Mouse (Mus musculus) layer of hippocampus, postnatal 10 days (tissue): Measurements from ENCODE around the gene Smtnl1. TPM values are rescaled to one million over a fixed set of nuclear protein-coding genes. Genes with fewer than 3 reads are reported as not detected.
A peak's percentile ranks its signal among the peaks of the same experiment; 100 is the strongest.
"Not testable (repeated sequence)": the region's sequence is repeated elsewhere in the genome, so short reads cannot be mapped to it uniquely, and the experiment has no call there.

Source experiments
- DNase-seq, 2 experiments: peaks; one replicate each; pipeline ENCODE4 v3.0.0; 2021; ENCODE audit warnings: low spot score in 2 of 2
- total RNA-seq, 2 experiments: library from RNA; stranded (reverse); gene quantifications; 2 replicates each; pipeline ENCODE4 v1.2.3; 2021

Smtnl1 gene
- total RNA-seq, 2 experiments from 2014 or later = not detected

DNA sequence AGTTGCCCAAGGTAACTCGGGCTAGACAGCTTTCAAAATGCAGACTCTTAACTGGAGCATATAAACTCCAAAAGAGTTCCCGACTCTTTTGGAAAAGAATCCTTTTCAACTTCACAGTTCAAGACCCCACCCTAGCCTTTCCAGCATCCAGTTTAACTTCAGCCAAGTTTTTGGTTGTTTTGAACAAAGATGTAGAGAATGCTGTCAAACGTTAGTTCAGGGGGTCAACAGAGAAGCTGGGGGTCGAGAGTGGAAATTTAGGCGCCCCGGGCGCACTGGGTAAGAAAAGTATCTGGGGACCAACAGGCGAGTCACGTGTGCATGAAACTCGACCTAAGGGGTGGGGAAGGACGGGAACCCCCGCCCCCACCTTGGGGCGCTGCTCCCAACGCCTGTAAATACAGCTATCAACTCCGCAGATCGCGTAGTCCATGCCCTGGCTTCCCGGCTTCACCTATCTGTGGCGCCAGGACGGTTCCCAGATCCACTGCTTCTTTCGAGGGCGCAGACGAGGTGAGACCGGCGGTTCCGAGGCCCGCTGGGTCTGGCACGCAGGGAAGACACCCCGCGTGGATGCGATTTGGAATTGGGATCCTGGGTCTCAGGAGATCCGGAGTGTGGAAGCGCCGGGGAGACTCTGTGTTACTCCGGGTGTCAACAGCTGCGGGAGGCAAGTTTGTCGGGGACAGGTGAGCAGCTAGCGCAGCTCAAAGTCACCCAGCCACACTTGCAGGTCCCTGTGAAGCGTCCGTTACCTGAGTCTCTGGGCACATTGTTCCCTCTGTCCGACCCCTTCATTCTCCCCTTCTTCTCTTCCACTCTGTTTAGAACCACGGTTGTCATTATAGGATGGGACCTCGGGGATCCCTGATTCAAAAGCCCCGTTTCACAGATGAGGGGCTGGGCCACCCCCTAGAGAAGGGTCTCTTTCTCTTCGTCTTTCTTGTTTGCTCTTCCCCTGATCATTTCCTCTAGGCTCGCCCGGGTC, 16.8 kb upstream of the Smtnl1 start:
- DNase-seq = no peak

DNA sequence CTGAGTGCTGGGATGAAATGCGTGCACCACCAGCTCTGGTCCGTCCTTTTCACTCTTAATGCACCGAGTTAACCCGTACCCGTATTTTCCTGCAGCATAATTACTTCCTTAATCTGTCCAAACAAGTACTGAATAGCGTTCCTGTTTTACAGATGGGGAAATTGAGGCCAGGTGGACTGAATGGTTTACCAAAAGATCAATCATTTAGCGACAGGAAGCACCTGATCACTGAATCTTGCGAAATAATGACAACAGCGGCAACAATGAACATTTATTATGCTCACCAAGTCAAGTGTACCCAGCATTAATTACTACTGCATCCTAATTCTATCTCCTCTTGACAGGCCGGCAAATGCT, 16.1 kb upstream of the Smtnl1 start, which contains the start of gene Slc43a1:
TSS of gene Slc43a1 (plus strand) at position 258 of the 357 bp plus-strand sequence.
- no peak for DNase-seq

DNA sequence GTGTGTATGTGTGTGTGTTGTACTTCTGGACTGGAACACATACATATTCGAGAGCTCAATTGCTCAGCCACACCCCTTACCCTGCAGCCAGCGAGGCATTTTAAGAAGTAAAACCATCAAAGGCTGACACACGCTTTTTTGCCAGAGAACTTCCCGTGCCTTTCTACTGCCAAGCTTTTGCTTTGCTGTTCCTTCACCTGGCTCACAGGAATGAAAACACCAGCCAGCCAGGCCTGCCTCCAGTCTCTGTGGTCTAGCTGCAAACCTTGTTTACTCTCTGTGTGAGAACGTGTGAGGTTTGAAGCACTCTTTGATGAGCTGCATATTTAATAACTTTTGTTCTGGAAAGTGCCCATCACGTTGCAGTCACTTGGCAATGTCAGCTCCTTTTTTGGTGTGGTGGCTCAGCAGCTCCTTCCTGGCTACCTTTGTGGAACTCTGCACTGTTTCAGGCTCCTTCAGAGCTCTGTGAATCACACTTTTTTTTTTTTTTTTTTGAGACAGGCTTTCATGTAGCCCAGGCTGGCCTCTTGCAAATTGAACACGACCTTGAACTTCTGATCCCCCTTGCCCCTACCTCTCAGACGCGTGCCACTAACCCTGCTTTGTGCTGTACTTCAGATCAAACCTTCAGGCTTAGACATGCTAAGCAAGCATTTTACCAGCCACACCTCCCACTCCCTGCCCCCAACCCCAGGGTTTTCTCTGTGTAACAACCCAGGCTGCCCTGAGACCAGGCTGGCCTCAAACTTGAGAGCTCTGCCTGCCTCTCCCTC, 15.6 kb upstream of the Smtnl1 start:
- DNase-seq = no peak

DNA sequence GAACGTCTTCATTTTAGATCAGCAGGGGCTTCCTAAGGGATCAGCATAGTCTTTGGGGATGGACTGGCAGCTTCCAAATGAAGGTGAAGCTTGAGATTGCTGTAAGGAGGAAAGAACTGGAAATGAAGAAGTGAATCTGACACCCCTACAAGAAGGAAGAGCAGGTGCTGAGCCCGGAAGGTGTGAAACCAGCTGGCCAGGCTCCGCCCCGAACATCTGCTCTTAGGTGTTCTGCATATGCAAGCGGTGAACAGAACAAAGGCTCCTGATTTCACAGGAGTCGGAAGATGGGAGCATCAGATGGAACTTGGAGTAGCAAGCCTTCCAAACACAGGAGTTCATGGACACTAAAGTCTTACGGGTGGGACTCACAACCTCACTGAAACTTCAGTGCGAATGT, 14.7 kb upstream of the Smtnl1 start:
- no peak for DNase-seq

DNA sequence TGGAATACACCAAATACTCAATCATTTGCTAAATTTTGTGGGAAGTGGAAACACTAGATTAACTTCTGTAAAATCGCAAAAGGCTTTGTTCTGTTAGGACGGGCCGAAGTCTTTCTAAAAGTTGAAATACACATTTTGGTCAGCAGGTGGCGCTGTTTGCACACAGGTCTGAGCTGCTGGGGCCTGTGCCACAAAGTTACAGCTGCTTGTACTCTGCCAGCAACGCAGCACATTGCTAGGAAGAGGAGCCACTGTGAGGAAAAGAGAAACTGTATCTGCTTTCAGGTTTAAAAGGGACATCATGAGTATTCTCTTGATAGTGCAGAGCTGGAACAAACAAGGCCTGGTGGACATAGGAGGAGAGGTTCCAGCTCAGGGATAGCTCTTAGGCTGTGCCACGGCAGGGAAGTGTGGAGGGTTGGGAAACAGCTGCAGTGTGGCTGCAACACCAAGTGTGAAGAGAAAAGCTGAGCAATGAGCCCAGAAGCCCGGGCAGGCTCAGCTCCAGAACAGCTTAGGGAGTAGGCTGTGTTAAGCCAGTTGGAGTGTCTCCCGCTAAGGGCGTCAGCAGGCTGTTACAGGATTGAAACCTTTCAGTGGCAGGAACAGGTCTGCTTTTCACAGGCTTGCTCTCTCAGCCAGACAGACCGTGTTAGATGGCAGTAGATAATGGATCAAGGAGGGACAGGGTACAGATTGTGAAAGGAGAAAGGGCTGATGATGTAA, 9.4 kb upstream of the Smtnl1 start:
- DNase-seq = peak; percentile 92

DNA sequence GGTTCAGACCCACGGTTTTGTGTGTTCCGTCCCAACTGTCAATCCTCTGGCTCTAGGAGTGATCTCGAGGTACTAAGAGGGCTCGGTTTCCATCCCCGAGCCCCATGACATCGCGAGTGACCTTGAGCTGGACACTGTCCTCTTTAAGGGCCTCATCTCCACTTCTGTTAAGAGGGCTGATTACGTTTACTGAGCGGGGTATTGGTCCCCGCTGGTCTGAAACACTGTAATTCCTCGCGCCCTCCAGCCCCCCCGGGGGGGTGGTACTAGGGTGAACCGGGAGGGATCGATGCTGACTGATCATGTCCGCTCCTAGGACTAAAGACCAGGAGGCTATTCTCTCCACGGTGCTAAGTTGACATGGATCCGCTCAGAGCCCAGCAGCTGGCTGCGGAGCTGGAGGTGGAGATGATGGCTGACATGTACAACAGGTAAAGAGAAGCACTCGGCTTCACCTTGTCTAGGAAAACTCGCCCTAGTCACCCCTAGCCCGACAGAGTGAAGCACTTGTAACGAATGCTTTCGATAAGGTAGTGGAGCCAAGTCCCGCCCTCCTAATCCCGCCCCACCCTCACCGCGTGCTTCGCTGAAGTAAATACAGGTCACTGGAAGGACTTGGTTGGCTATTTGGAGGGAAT, 5.0 kb upstream of the Smtnl1 start:
- DNase-seq = peak in 1 of 2 experiments; percentile 25

DNA sequence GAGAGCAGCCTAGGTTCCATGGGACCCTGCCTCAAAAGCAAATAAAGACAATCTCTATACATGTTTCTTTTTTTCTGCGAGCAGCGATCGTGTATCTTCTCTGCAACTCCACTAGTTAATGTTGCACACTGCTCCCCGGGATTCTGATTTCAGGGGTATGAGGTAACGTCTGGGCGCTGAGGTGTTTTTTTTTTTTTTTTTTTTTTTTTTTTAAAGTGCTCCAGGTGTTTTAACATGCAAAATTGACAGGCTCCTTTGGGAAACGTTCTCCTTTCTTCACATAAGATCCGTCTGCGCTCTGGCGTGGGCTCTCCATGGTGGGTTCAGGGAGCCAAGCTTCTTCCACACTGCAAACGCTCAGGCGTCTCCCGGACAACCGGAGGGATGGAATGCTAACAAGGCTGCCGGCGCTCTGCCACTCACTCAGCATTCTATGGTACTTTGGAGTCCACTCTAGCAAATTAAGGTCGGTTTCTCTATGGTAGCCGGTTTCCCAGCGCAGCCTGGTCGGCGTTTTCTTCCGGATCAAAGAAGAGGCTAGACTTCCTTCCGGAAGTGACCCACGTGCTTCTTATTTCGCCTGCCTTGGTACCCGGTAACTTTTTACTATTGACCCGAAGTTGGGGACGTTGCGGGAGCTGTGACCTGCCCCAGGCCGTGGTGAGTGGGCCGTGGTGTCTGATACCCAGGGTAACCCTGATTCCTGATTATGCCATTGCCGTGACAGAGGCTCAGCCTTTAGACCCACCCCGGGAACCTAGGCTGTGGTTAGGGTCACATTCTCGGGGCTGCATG, 4.2 kb upstream of the Smtnl1 start, which contains the start of gene Timm10:
TSS of gene Timm10 (plus strand) at position 510 of the 795 bp plus-strand sequence.
- DNase-seq = peak; percentile 84 to 88

DNA sequence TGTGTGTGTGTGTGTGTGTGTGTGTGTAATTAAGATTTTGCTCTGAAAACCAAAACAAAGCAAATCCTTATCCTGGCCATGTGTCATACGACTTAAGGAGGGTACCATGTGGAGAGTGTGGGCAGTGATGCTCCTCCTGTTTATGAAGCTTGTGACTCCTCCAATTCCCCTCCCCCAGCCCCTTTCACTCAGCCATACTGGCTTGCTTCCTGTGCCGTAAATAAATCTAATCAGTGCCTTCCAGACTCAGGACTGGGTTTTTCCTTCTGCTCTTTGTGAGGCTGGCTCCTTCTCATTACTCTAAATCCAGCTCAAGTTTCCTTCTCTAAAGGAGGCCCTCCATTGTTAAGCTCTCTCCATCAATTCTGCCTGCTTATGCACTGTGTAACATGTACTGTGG, 785 bp upstream of the Smtnl1 start:
- no peak for DNase-seq

DNA sequence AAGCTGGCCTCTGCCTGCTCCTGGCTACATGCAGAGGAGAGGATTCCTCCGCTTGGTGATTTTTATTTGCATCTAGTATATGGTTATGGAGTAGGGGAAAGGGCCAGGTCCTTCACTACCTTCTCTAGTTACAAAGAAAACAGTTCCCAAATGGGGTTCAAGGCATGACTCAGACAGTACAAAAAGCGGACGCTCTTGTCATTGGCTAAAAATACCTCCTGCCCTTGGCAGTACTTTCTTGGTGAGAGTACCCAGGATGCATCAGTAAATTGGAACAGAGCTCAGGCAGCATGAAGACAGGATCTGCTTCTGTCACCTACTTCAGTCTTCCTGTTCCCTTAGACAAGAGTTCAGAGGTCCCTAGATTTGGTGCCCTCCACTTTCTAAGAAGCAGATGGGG, 2.6 kb downstream of the Smtnl1 start:
- no peak for DNase-seq

DNA sequence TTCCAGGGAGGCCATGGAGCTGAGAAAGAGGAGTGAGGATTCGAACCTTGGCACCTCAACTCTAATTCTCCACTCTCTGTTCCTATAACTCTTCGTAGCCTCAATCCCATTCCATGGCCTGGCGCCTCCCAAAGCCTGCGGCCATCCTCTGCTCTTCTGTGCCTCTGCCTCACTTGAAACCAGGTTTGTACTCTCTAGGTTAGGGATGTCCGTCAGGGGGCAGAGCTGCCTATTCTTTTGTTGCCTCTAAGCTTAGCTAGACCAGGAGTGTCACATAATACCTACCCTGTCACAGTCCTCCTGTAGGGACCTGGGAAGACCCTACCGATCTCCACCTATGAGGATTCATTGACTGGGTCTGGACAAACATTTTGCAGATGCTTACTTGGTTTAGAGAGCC, 9.8 kb downstream of the Smtnl1 start:
- DNase-seq = no peak

DNA sequence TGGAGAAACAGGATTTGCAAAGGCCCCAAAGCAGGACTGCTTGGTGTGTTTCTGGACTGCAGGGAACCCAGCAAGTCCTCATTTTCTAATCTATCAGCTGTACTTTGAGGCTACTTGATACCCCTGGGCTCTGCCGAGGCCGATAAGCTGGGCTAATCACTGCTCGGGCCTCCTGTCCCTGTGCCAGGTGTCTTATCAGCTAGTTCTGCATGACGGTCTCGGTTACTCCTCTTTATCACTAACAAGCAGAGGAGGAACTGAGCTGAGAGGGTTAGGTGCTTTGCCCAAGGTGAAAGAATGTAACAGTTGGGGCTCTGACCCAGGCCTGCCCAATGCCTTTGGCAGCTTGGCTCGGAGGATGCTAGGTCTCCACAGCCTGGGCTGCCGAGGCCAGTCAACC, 10.6 kb downstream of the Smtnl1 start:
- DNase-seq = no peak

DNA sequence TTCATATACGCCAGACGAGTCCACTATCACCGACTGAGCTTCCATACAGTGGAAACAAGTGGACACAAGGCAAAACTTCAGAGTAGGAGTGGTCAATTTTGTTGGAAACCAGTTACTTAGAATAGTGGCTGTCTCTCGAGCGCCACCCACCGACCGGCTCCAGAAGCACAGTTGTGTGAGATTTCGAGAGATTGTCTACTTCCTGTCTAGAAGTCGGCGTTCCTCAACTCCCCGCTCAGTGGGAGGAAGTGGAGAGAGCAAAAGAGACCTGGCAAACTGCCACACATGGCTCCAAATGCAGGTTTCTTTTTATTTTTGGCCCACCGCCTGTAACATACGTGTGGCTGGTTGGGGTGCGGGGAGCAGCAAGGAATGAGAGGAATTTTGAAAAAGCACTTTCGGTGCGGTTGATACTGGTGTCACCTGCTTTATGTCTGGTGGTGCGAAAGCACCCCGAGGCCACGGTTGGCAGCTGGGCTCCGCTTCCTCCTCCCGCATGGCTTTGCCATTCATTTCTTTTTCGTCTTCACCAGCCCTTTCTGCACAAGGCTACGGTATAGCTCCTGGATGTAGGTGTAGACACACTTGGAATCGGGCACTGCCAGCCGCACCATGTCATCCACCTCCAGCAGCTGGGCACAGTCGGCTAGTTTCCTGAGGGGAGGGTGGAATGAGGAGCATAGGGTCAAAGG, 11.4 kb downstream of the Smtnl1 start:
- peak; percentile 88 for DNase-seq

DNA sequence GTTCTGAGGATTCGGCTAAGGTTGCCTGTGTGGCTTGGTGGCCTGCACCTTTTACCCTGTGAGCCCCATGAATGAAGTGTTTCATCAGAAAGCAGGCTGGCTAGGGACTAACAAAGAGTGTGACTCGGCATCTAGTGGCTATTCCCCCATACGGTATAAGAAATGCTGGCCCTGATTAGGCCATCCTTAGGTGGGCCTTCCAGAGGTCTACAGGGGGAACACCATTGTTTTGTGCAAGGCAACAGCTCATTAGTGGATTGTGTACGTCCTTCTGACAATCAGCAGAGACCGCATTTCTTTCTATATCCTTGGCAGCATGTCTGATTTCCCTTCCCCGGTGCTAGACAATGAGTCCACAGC, 11.9 kb downstream of the Smtnl1 start:
- DNase-seq = no peak

DNA sequence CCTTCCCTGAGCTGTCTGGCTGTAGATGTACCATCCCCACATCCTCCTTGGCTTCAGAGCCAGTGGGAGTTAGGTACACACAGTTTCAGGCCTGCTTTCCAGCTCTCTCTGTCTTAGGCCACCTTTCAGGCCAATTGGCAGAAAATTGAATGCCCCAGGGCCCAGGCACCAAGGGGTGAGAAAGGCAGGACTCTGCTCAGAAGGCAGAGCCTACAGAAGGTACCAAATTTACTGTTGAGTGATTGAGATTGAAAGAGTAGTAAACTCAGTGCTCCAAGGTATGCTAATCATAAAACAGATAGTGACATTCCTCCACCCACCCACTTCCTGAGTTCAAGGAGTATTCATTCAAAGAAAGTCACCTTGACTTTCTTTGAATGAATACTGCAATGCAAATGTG, 13.1 kb downstream of the Smtnl1 start:
- DNase-seq = no peak

DNA sequence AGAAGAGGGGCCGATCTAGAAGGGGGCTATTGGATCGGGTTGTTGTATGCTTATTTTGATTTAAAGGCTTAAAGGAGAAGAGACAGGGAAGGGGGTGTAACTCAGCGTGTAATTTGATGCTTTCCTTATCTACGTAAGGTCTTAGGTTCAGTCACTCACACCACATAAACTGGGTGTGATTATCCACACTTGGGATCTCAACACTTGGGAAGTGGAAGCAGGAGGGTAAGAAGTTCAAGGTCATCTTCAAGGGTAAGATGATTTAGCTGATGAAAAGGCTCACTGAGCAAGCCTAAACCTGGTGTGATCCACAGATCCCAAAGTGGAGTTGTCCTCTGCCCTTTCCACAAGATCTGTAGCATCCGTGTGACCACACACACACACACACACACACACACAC, 15.9 kb downstream of the Smtnl1 start:
- DNase-seq = no peak

DNA sequence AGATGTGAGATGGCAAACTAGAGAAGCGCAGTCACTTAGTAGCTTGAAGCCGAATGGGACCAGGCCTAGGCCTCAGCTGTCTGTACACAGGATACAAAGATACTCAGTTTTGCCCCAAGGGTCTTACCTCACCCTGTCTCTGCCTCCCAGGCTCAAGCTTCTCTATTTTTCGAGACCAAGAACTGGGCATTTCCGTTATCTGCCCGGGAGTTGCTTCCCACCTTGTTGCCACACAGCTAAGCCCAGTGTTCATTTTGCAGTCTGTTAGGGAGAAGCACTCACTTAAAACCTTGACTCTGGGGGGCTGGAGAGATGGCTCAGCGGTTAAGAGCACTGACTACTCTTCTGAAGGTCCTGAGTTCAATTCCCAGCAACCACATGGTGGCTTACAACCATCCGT, 18.5 kb downstream of the Smtnl1 start:
- no peak for DNase-seq

DNA sequence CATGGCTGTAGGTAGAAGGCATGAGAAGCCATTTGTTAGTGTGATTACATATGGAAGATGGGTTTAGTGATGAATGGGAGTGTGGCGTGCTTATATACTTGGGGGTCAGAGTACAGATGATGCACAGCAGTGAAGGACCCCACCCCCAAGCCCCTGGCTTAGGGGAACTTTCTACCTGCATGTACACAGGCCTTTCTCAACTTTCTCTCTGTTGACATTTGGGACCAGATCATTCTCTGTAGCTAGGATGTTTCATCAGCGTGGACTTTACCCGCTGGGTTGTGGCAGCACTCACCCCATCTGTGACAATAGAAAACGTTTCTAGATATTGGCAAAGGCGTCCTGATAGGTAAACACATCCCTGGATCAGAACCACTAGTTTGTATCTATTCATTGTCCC, 21.2 kb downstream of the Smtnl1 start:
- not testable (repeated sequence) for DNase-seq

DNA sequence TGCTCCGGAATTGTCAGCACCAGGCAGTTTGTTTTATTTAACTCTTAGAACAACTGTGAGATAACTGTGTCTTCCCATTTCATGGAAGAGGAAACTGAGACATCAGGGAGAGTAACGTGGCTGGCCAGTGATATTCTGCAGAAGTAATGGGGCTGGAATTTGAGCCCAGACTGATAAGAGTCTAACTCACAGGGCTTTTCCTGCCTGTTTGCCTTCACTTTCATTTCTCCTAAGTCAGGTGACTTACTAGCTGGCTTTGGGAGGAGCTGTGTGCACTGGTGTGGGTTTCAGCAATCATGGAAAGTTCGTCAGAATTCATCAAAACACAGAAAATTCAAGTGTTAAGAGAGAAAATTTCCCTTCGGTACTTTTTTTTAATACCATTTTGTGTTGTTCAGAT, 22.1 kb downstream of the Smtnl1 start:
- no peak for DNase-seq

DNA sequence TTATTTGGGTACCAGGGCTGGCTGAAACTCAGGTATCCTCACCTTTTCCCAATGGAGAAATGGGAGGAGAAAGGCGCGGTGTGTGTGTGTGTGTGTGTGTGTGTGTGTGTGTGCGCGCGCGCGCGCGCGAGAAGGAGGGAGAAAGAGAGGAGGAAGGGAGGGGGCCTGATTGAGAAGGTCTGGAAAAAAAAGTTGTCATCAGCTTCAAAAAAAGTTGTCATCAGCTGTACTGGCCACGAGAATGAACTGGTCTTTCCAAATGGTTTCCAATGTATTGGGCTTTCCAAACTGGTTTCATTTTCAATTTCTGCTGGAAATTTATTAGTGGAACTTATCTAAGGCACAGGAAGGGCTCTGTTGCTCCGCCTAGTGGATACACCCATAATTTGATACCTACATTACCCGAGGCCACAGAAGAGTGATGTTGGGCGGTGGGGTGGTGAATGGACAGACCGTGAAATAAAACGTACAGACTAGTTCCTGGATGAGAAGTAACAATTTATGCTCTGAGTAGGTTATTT, 23.4 kb downstream of the Smtnl1 start:
- peak; percentile 64 to 73 for DNase-seq
